Mouse (Mus musculus) hindbrain, postnatal 0 days (tissue): ENCODE measurements around the gene Mcrip2. TPM values are rescaled to one million over a fixed set of nuclear protein-coding genes. Genes with fewer than 3 reads are reported as not detected.

Experiments
- ATAC-seq: fragments of 200-750 bp; cut with Nextera tagmentation; 2 replicates; pipeline ENCODE4 v1.8.0; 2017; ENCODE audit warnings: mild to moderate bottlenecking, moderate TSS enrichment, moderate library complexity
- DNase-seq: peaks from one replicate; pipeline ENCODE4 v3.0.0-alpha.2; 2015; ENCODE audit warnings: low spot score
- H3K27ac ChIP-seq: fragments of 300-500 bp; sonication (generic); 2 replicates; pipeline ENCODE4 v1.5.1; 2014; ENCODE audit warnings: mild to moderate bottlenecking
- H3K27me3 ChIP-seq: fragments of 300-500 bp; sonication (generic); 2 replicates; pipeline ENCODE4 v1.6.1; 2014; ENCODE audit warnings: low read length, mixed read lengths; ENCODE audit not compliant: insufficient read depth
- H3K36me3 ChIP-seq: fragments of 300-500 bp; sonication (generic); 2 replicates; pipeline ENCODE4 v1.6.1; 2014; ENCODE audit warnings: low read length, mixed read lengths; ENCODE audit not compliant: insufficient read depth
- H3K4me1 ChIP-seq: fragments of 300-500 bp; sonication (generic); 2 replicates; pipeline ENCODE4 v1.6.1; 2014; ENCODE audit warnings: antibody characterized with exemption, low read length, mixed read lengths; ENCODE audit not compliant: insufficient read depth
- H3K4me2 ChIP-seq: fragments of 300-500 bp; sonication (generic); 2 replicates; pipeline ENCODE4 v1.6.1; 2014; ENCODE audit warnings: low read depth, mild to moderate bottlenecking, low read length, moderate library complexity, mixed read lengths
- H3K4me3 ChIP-seq: fragments of 300-500 bp; sonication (generic); 2 replicates; pipeline ENCODE4 v1.5.1; 2014; ENCODE audit warnings: low read length
- H3K9ac ChIP-seq: fragments of 300-500 bp; sonication (generic); replicated peaks from 2 replicates; pipeline ENCODE4 v1.6.1; 2014; ENCODE audit warnings: mild to moderate bottlenecking, low read length, moderate library complexity, mixed read lengths
- H3K9me3 ChIP-seq: fragments of 300-500 bp; sonication (generic); 2 replicates; pipeline ENCODE4 v1.6.1; 2016; ENCODE audit warnings: low read length, mixed read lengths
- CTCF ChIP-seq: IDR thresholded peaks from 2 replicates; pipeline ENCODE4 v1.5.1; 2016; ENCODE audit warnings: antibody characterized with exemption, control low read depth, low read depth
- WGBS: fragments of 180-500 bp; shearing (Covaris S2); extraction: QIAGEN DNeasy Blood & Tissue Kit; methylation state at CpG from one replicate; pipeline ENCODE4 v1.1.7; 2014; 5-methylcytosine and 5-hydroxymethylcytosine counted together
- polyA plus RNA-seq: library from polyadenylated mRNA; unstranded; fragments of >200 nt; fragmentation: Nextera tagmentation; extraction: Ambion mirVana; gene quantifications from 2 replicates; pipeline ENCODE4 v1.2.1, GENCODE M21; 2015
- total RNA-seq: library from RNA; depleted of rRNA; stranded (reverse); fragments of >200 nt; gene quantifications from 2 replicates; pipeline ENCODE4 v1.2.3, GENCODE M21; 2014

Gene Mcrip2
- total and polyA plus RNA-seq, 2 experiments from 2014 or later: 32.1 to 54.7 TPM

GRCm38 (mm10) chr17:25888837-25889236, 20.3 kb upstream of the Mcrip2 start:
- 91% methylated on average over 3 of the region's 3 CpGs for WGBS
- Histone ChIP-seq H3K4me3 (no peak overlapping the region), H3K9me3 (no peaks in the 10 kb centered on the region), H3K9ac (no peak overlapping the region), H3K4me2 (no peak overlapping the region), H3K4me1 (no peaks in the 10 kb centered on the region), H3K27ac (no peak overlapping the region), H3K36me3 (peaks cover 23% of the 10 kb centered on the region), H3K27me3 (no peaks in the 10 kb centered on the region)
- ATAC-seq: no peak
- no peak for TF ChIP-seq CTCF
- no peak for DNase-seq

GRCm38 (mm10) chr17:25887467-25887866, 18.9 kb upstream of the Mcrip2 start:
- Histone ChIP-seq H3K9ac (no peak overlapping the region), H3K36me3 (peaks cover 27% of the 10 kb centered on the region), H3K4me2 (no peak overlapping the region), H3K4me3 (no peak overlapping the region), H3K27me3 (no peaks in the 10 kb centered on the region), H3K27ac (no peak overlapping the region), H3K9me3 (no peaks in the 10 kb centered on the region), H3K4me1 (no peaks in the 10 kb centered on the region)
- no peak for ATAC-seq
- WGBS: 87% methylated on average over 10 of the region's 10 CpGs
- no peak for DNase-seq
- TF ChIP-seq CTCF: no peak

GRCm38 (mm10) chr17:25886806-25887205, 18.2 kb upstream of the Mcrip2 start:
- no peak overlapping the region for H3K9ac ChIP-seq
- ATAC-seq: no peak
- peaks cover 29% of the 10 kb centered on the region for H3K36me3 ChIP-seq

GRCm38 (mm10) chr17:25885636-25886035, 17.1 kb upstream of the Mcrip2 start:
- no peak overlapping the region for H3K27ac ChIP-seq
- peak; percentile 60 for TF ChIP-seq CTCF
- no peaks in the 10 kb centered on the region for H3K27me3 ChIP-seq
- H3K36me3 ChIP-seq: peaks cover 31% of the 10 kb centered on the region
- H3K4me1 ChIP-seq: no peaks in the 10 kb centered on the region
- H3K9ac ChIP-seq: no peak overlapping the region
- no peak overlapping the region for H3K4me3 ChIP-seq
- WGBS: 67% methylated on average over 4 of the region's 4 CpGs
- DNase-seq (peak; percentile 58), ATAC-seq (peak; percentile 15; the same call in 1 of the 2 replicates)
- no peaks in the 10 kb centered on the region for H3K9me3 ChIP-seq
- no peak overlapping the region for H3K4me2 ChIP-seq

More at GRCm38 (mm10) chr17:25886806-25887205, 18.2 kb upstream of the Mcrip2 start:
- Histone ChIP-seq H3K4me3 (no peak overlapping the region), H3K27ac (no peak overlapping the region), H3K4me1 (no peaks in the 10 kb centered on the region), H3K27me3 (no peaks in the 10 kb centered on the region), H3K4me2 (no peak overlapping the region), H3K9me3 (no peaks in the 10 kb centered on the region)
- DNase-seq: no peak
- no peak for TF ChIP-seq CTCF

GRCm38 (mm10) chr17:25883824-25884223, 15.3 kb upstream of the Mcrip2 start:
- no peaks in the 10 kb centered on the region for H3K9me3 ChIP-seq
- H3K4me1 ChIP-seq: no peaks in the 10 kb centered on the region
- no peak overlapping the region for H3K27ac ChIP-seq
- H3K36me3 ChIP-seq: peaks cover 24% of the 10 kb centered on the region
- ATAC-seq: no peak
- H3K4me2 ChIP-seq: no peak overlapping the region
- H3K27me3 ChIP-seq: no peaks in the 10 kb centered on the region
- 91% methylated on average over 3 of the region's 3 CpGs for WGBS
- peak; percentile 56 for TF ChIP-seq CTCF
- H3K9ac ChIP-seq: no peak overlapping the region
- no peak for DNase-seq
- H3K4me3 ChIP-seq: no peak overlapping the region

GRCm38 (mm10) chr17:25883268-25883667, 14.7 kb upstream of the Mcrip2 start:
- no peak overlapping the region for H3K27ac ChIP-seq
- ATAC-seq (no peak), DNase-seq (no peak)
- H3K9me3 ChIP-seq: no peaks in the 10 kb centered on the region
- TF ChIP-seq CTCF: no peak
- H3K4me3 ChIP-seq: no peak overlapping the region
- peaks cover 27% of the 10 kb centered on the region for H3K36me3 ChIP-seq
- H3K4me2 ChIP-seq: no peak overlapping the region
- H3K9ac ChIP-seq: no peak overlapping the region
- H3K27me3 ChIP-seq: no peaks in the 10 kb centered on the region
- 72% methylated on average over 8 of the region's 8 CpGs for WGBS
- H3K4me1 ChIP-seq: no peaks in the 10 kb centered on the region

GRCm38 (mm10) chr17:25882306-25882705, 13.7 kb upstream of the Mcrip2 start:
- TF ChIP-seq CTCF: peak; percentile 25; the same call in 1 of the 2 replicates
- peaks cover 28% of the 10 kb centered on the region for H3K36me3 ChIP-seq
- H3K27ac ChIP-seq: no peak overlapping the region
- ATAC-seq: peak; percentile 25; the same call in 1 of the 2 replicates
- no peak for DNase-seq
- H3K9me3 ChIP-seq: no peaks in the 10 kb centered on the region
- no peak overlapping the region for H3K4me2 ChIP-seq
- H3K4me3 ChIP-seq: no peak overlapping the region
- H3K4me1 ChIP-seq: no peaks in the 10 kb centered on the region
- H3K27me3 ChIP-seq: no peaks in the 10 kb centered on the region
- no peak overlapping the region for H3K9ac ChIP-seq
- 36% methylated on average over 5 of the region's 5 CpGs for WGBS
